Comparison of ENCODE assay signal across 21 mouse cellular contexts in the genomic region with DNA sequence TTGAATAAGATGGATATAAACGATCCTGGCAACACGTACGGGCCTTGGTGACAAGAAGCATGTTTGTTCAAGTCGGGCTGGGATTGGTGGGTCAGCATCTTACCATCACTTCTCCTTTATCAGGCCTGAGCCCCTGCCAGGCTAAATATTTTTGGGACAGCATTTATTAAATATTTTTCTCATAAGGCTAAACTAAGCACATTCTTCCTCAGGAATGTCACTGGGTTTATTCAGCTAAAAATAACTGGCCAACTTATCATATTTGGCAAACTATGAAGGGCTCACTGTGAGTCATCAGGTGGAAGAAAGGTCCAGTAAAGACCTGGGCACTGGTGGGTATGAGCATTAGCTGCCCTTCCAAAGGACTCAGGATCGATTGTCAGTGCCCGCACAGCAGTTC. TPM values are rescaled to one million over a fixed set of nuclear protein-coding genes. Genes with fewer than 3 reads are reported as not detected.
A peak's percentile ranks its signal among the peaks of the same experiment; 100 is the strongest.
DNase-seq lines count a peak whose midpoint lies in the region; ATAC-seq and TF ChIP-seq lines count a peak whose summit lies in the region.
"Had no signal": no experiment of that assay in that cellular context is flagged by ENCODE, and none has a peak within 500 bp of the region (broad histone marks: within the 10 kb centered on the region; RNA-seq: fewer than 3 reads in every experiment).

No protein-coding gene starts in this region.

- H3K27ac ChIP-seq in heart, embryonic 13.5 days (replicated peaks), result peak overlapping the region; percentile 52
- 0 out of 2 replicates have a peak overlapping the region, but pooled peaks have one; percentile 14 for H3K27ac ChIP-seq in layer of hippocampus, adult 2 months
- peak overlapping the region; percentile 85 for H3K27ac ChIP-seq in embryonic fibroblast, embryonic 13.5 days (ENCODE audit: insufficient read depth, low read length)
- H3K27ac ChIP-seq: forebrain, embryonic 10.5 days; hindbrain, embryonic 14.5 days; limb, embryonic 13.5 days; liver, embryonic 15.5 days; midbrain, embryonic 10.5 days; neural tube, embryonic 12.5 days had no signal

- no peak for DNase-seq in heart, postnatal 36 days
- no peak for DNase-seq in layer of hippocampus, adult 2 months (ENCODE audit: low spot score in 2 of 2)
- no peak for DNase-seq in layer of hippocampus, adult 8-10 months (ENCODE audit: low spot score in 2 of 2)
- DNase-seq in 3T3-L1 (ENCODE audit: low read depth, low spot score), result peak; percentile 80
- no peak for DNase-seq in cerebellum, adult 11 months
- no peak for DNase-seq in thymus, adult 18-20 months
- DNase-seq: adrenal gland, postnatal 14 days; cerebellum, adult 18-20 months; cerebellum, postnatal 25 days; embryo, embryonic 11 days; layer of hippocampus, postnatal 36 days; thymus, postnatal 25 days had no signal

- H3K27me3 ChIP-seq in heart, embryonic 13.5 days (replicated peaks), result no peaks in the 10 kb centered on the region
- H3K27me3 ChIP-seq: liver, embryonic 15.5 days; neural tube, embryonic 12.5 days; Patski had no signal

- peaks cover 42% of the 10 kb centered on the region for H3K4me1 ChIP-seq in heart, embryonic 13.5 days
- H3K4me1 ChIP-seq in embryonic fibroblast, embryonic 13.5 days (ENCODE audit: control insufficient read depth, insufficient read depth, low read length), result peaks cover 35% of the 10 kb centered on the region

- no peak for ATAC-seq in heart, embryonic 13.5 days (ENCODE audit: extremely low read depth, insufficient number of reproducible peaks, low FRiP score, low TSS enrichment)
- ATAC-seq: Patski had no signal

- no peak for TF ChIP-seq CTCF in layer of hippocampus, adult 2 months (conservative IDR thresholded peaks at IDR 0.05)
- no peak for TF ChIP-seq CTCF in embryonic fibroblast, embryonic 13.5 days (IDR thresholded peaks at IDR 0.05; ENCODE audit: borderline replicate concordance, insufficient read depth, low read length)

- no peaks in the 10 kb centered on the region for H3K36me3 ChIP-seq in heart, embryonic 13.5 days
- H3K36me3 ChIP-seq: forebrain, embryonic 10.5 days; limb, embryonic 13.5 days; liver, embryonic 15.5 days; midbrain, embryonic 10.5 days; neural tube, embryonic 12.5 days had no signal

- no peak overlapping the region for H3K4me3 ChIP-seq in heart, embryonic 13.5 days
- no peak overlapping the region for H3K4me3 ChIP-seq in layer of hippocampus, adult 2 months
- no peak overlapping the region for H3K4me3 ChIP-seq in embryonic fibroblast, embryonic 13.5 days (ENCODE audit: insufficient read depth, low read length)
- H3K4me3 ChIP-seq: forebrain, embryonic 10.5 days; limb, embryonic 13.5 days; liver, embryonic 15.5 days; midbrain, embryonic 10.5 days; neural tube, embryonic 12.5 days had no signal

- intact Hi-C loops in heart, postnatal 36 days (cut with DNase I), result no loop called here

- TF ChIP-seq POLR2A in embryonic fibroblast, embryonic 13.5 days (IDR thresholded peaks at IDR 0.05; ENCODE audit: low read depth, low read length), result no peak

- no peak overlapping the region for H3K4me2 ChIP-seq in heart, embryonic 13.5 days
- H3K4me2 ChIP-seq: hindbrain, embryonic 14.5 days; limb, embryonic 13.5 days; liver, embryonic 15.5 days; neural tube, embryonic 12.5 days had no signal

- H3K9ac ChIP-seq in heart, embryonic 13.5 days, result no peak overlapping the region
- H3K9ac ChIP-seq: hindbrain, embryonic 14.5 days; limb, embryonic 13.5 days; liver, embryonic 15.5 days; neural tube, embryonic 12.5 days had no signal

- WGBS in heart, embryonic 13.5 days, result 68% methylated on average over 6 of the region's 6 CpGs

- H3K9me3 ChIP-seq in heart, embryonic 13.5 days, result no peaks in the 10 kb centered on the region
- H3K9me3 ChIP-seq: forebrain, embryonic 10.5 days; limb, embryonic 13.5 days; liver, embryonic 15.5 days; midbrain, embryonic 10.5 days; neural tube, embryonic 12.5 days had no signal

RNA-seq across cellular contexts. Expression of a gene that starts 50.2 kb away (rescaled TPM):
- 13.3 and 15.5 TPM in 2 replicates for polyA plus RNA-seq in heart, embryonic 13.5 days (2015; fragmentation: Nextera tagmentation; extraction: Ambion mirVana)
- 100 to 1,000 TPM; 102 to 142 TPM for total RNA-seq in heart, postnatal 36 days (2021)
- 10 to 100 TPM; 79.8 to 80.8 TPM for total RNA-seq in layer of hippocampus, adult 2 months (2021)
- total RNA-seq in layer of hippocampus, adult 8-10 months (2022), result 10 to 100 TPM; 73.3 to 88.6 (median 79.4) TPM
- polyA plus RNA-seq in embryonic fibroblast, embryonic 13.5 days (2011; ENCODE audit: insufficient read length, low read depth, missing spikeins), result 53.1 and 78.3 TPM in 2 replicates

Comparison
In these comparisons a context has a peak if more than half of its experiments do, and no peak if none do; other contexts are left out.
1. H3K27ac ChIP-seq: peak in every context shown above with its lines; median percentile 85 in embryonic fibroblast, embryonic 13.5 days; 52 in heart, embryonic 13.5 days; 14 in layer of hippocampus, adult 2 months.